Mouse (Mus musculus) stomach, embryonic 14.5 days (tissue): ENCODE measurements around the gene Tpi1. TPM values are rescaled to one million over a fixed set of nuclear protein-coding genes. Genes with fewer than 3 reads are reported as not detected.

Experiments used
- ATAC-seq: fragments of 200-750 bp; cut with Nextera tagmentation; 2 replicates; pipeline ENCODE4 v1.8.0; 2017; ENCODE audit warnings: low read depth, moderate TSS enrichment; ENCODE audit not compliant: insufficient number of reproducible peaks, insufficient read depth, low FRiP score
- H3K27ac ChIP-seq: fragments of 300-500 bp; sonication (generic); 2 replicates; pipeline ENCODE4 v1.5.1; 2014; ENCODE audit warnings: mild to moderate bottlenecking, low read length, moderate library complexity, mixed read lengths
- H3K27me3 ChIP-seq: fragments of 300-500 bp; sonication (generic); 2 replicates; pipeline ENCODE4 v1.6.1; 2014; ENCODE audit warnings: low read length, control low read depth, mixed read lengths; ENCODE audit not compliant: control insufficient read depth, insufficient read depth
- H3K36me3 ChIP-seq: fragments of 300-500 bp; sonication (generic); 2 replicates; pipeline ENCODE4 v1.6.1; 2014; ENCODE audit warnings: mild to moderate bottlenecking, control low read depth, low read length, moderate library complexity, mixed read lengths; ENCODE audit not compliant: control insufficient read depth, insufficient read depth
- H3K4me1 ChIP-seq: fragments of 300-500 bp; sonication (generic); 2 replicates; pipeline ENCODE4 v1.6.1; 2014; ENCODE audit warnings: low read length, control low read depth, mixed read lengths; ENCODE audit not compliant: control insufficient read depth, insufficient read depth
- H3K4me2 ChIP-seq: fragments of 300-500 bp; sonication (generic); replicated peaks from 2 replicates; pipeline ENCODE4 v1.6.1; 2014; ENCODE audit warnings: low read depth, low read length, control low read depth
- H3K4me3 ChIP-seq: fragments of 300-500 bp; sonication (generic); 2 replicates; pipeline ENCODE4 v1.5.1; 2014; ENCODE audit warnings: low read depth, low read length, control low read depth
- H3K9ac ChIP-seq: fragments of 300-500 bp; sonication (generic); replicated peaks from 2 replicates; pipeline ENCODE4 v1.6.1; 2014; ENCODE audit warnings: low read depth, mild to moderate bottlenecking, control low read depth, low read length, moderate library complexity, mixed read lengths
- H3K9me3 ChIP-seq: fragments of 300-500 bp; sonication (generic); 2 replicates; pipeline ENCODE4 v1.6.1; 2016; ENCODE audit warnings: low read depth, low read length, control low read depth; ENCODE audit not compliant: control insufficient read depth
- WGBS: fragments of 180-500 bp; shearing (Covaris S2); extraction: QIAGEN DNeasy Blood & Tissue Kit; methylation state at CpG from one replicate; pipeline ENCODE4 v1.1.7; 2014; 5-methylcytosine and 5-hydroxymethylcytosine counted together
- polyA plus RNA-seq: library from polyadenylated mRNA; unstranded; fragments of >200 nt; fragmentation: Nextera tagmentation; extraction: Ambion mirVana; gene quantifications from 2 replicates; pipeline ENCODE4 v1.2.1, GENCODE M21; 2014

Gene Tpi1
- polyA plus RNA-seq, 1 experiment from 2014 or later = 844 TPM

DNA sequence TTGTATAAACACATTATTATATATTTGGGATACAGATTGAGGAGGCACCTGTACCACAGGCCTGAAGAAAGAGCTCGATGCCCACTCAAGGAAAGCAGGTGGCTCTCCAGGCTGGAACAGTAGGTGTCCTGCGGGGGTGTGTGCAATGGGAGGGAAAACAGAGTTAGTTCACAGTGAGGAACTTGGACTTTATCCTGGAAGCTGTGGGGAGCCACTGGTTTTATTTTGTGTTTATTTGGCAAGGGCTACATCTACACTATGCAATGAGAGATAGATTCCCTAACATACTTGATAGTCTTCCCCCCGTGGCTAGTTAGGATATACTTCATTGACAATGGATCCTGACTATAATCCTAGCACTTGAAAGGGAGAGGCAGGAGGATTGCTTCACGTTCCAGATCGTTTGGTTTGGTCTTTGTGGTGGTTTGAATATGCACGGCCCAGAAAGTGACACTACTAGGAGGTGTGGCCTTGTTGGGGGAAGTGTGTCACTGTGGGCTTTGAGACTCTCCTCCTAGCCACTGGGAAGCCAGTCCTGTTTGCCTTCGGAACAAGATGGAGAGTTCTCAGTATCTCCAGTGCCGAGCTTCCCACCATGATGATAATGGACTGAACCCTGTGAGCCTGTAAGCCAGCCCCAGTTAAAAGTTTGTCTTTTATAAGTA is 27.2 kb downstream of the Tpi1 start:
- no peak overlapping the region for H3K9ac ChIP-seq
- no peak for ATAC-seq
- no peak overlapping the region for H3K27ac ChIP-seq
- H3K4me2 ChIP-seq = no peak overlapping the region
- H3K9me3 ChIP-seq = no peaks in the 10 kb centered on the region
- WGBS = 55% methylated on average over 8 of the region's 8 CpGs
- H3K27me3 ChIP-seq = no peaks in the 10 kb centered on the region
- 0 out of 2 replicates have a peak, but pooled peaks cover 3% of the 10 kb centered on the region for H3K4me1 ChIP-seq
- H3K36me3 ChIP-seq = no peaks in the 10 kb centered on the region
- H3K4me3 ChIP-seq = no peak overlapping the region

GRCm38 (mm10) chr6:124782436-124782835 is 31.7 kb downstream of the Tpi1 start:
- ATAC-seq = peak; percentile 28; the same call in 1 of the 2 replicates
- no peaks in the 10 kb centered on the region for H3K36me3 ChIP-seq
- peak overlapping the region; percentile 25 for H3K4me2 ChIP-seq
- no peak overlapping the region for H3K9ac ChIP-seq
- H3K9me3 ChIP-seq = no peaks in the 10 kb centered on the region
- no peaks in the 10 kb centered on the region for H3K27me3 ChIP-seq
- 0 out of 2 replicates have a peak, but pooled peaks cover 3% of the 10 kb centered on the region for H3K4me1 ChIP-seq
- peak overlapping the region; percentile 5; the same call in 1 of the 2 replicates for H3K4me3 ChIP-seq
- 22% methylated on average over 6 of the region's 6 CpGs for WGBS
- no peak overlapping the region for H3K27ac ChIP-seq

DNA sequence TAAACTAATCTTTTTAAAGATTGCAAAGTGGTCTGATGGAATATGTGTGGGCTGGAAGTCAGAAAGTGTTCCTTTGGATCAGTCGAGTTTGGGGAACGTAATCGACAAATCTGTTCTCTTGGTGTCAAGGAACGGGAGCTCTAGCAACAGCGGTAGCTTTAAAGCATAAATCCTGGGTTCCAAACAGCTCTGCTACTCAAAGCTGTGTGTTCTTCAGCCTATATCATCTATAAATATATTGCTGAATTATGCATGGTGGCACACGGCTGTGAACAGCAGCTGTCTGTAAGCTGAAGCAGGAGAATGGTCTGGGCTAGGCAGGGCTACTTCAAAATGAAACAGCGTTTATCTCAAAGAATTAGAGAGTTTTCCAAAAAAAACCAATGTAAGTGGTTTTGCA is 33.2 kb downstream of the Tpi1 start:
- Histone ChIP-seq H3K4me1 (0 out of 2 replicates have a peak, but pooled peaks cover 3% of the 10 kb centered on the region), H3K9me3 (no peaks in the 10 kb centered on the region), H3K36me3 (no peaks in the 10 kb centered on the region), H3K4me3 (no peak overlapping the region), H3K4me2 (no peak overlapping the region), H3K27ac (no peak overlapping the region), H3K9ac (no peak overlapping the region), H3K27me3 (no peaks in the 10 kb centered on the region)
- no peak for ATAC-seq
- WGBS = 85% methylated on average over 7 of the region's 7 CpGs

DNA sequence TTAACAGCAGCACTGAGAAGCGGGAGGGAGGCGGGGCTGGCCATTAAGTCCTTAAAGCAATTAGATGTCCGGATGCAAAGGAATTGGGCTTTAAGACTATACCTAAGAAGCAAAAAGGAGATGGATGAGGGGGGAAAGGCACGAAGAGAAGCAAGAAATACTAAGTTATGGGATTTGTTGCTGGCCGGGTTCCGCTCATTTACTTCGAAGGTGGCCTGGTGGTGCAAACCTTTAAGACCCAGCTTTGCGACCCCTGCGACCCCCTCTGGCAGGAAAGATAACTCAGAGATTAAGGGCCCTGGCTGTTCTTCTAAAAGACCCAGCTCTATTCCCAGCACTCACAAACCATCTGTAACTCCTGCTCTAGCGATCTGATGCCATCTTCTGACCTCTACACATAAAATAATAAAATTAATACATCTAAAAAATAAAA is 34.1 kb downstream of the Tpi1 start:
- no peak overlapping the region for H3K27ac ChIP-seq
- no peak for ATAC-seq
- no peaks in the 10 kb centered on the region for H3K9me3 ChIP-seq
- H3K27me3 ChIP-seq = no peaks in the 10 kb centered on the region
- H3K4me2 ChIP-seq = peak overlapping the region; percentile 50
- no peak overlapping the region for H3K9ac ChIP-seq
- 8% methylated on average over 10 of the region's 10 CpGs for WGBS
- H3K4me1 ChIP-seq = 0 out of 2 replicates have a peak, but pooled peaks cover 3% of the 10 kb centered on the region
- no peaks in the 10 kb centered on the region for H3K36me3 ChIP-seq
- H3K4me3 ChIP-seq = peak overlapping the region; percentile 21

GRCm38 (mm10) chr6:124779222-124779983 is 34.7 kb downstream of the Tpi1 start, which contains the start of gene Lrrc23:
Lrrc23 (minus strand) TSS chr6:124779727.
- no peaks in the 10 kb centered on the region for H3K27me3 ChIP-seq
- no peak within 1 kb of the TSS for H3K9ac ChIP-seq
- H3K4me1 ChIP-seq = 0 out of 2 replicates have a peak, but pooled peaks cover 3% of the 10 kb centered on the region
- 3% methylated on average over 23 of the region's 23 CpGs for WGBS
- peak within 1 kb of the TSS; percentile 50 for H3K4me2 ChIP-seq
- H3K27ac ChIP-seq = no peak within 1 kb of the TSS
- H3K4me3 ChIP-seq = peak within 1 kb of the TSS; percentile 21
- no peak; the same call in 1 of the 2 replicates for ATAC-seq
- no peaks in the 10 kb centered on the region for H3K9me3 ChIP-seq
- no peaks in the 10 kb centered on the region for H3K36me3 ChIP-seq

DNA sequence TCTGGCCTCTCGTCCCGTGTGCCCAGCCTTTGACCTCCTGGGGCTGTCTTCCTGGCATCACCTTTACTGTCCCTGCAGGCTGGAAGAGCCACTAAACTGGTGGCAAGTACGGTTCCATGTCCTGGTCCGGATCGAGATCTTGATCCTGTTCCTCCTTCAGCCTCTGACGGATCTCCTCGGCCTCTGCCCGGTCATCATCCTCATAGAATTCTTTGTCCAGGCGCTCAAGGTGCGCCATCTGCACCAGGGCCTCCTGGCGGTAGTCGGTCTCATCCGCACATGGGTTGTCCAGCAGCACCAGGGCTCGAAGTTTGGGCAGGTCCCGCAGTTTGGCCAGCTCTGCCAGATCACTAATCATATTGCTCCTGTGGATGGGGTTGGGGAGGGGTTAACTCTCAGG is 43.6 kb downstream of the Tpi1 start:
- no peak overlapping the region for H3K4me3 ChIP-seq

DNA sequence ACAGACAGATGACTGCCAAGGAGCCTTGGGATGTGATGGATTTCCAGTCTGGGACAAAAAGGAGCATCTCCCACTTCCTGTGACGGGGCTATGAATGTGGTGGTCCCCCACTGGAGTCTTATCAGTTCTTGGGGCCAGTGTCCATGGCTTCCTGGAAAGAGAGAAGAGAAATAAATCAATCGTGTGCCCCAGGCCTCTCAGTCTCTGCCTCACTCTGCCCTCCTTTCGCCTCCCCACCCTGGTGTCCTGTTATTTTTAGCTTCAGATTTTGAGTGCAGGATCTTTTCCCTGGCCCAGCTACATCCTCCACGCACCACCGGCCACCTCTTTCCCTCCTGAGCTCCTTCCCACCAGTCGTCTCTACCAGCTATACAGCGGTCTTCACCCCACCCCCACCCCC is 44.1 kb downstream of the Tpi1 start:
- WGBS = 50% methylated on average over 7 of the region's 7 CpGs
- Histone ChIP-seq H3K36me3 (no peaks in the 10 kb centered on the region), H3K4me1 (peaks cover 8% of the 10 kb centered on the region; the same call in 1 of the 2 replicates), H3K27ac (no peak overlapping the region), H3K27me3 (no peaks in the 10 kb centered on the region), H3K9ac (0 out of 2 replicates have a peak overlapping the region, but pooled peaks have one; percentile 30), H3K9me3 (no peaks in the 10 kb centered on the region), H3K4me3 (peak overlapping the region; percentile 48; the same call in 1 of the 2 replicates), H3K4me2 (peak overlapping the region; percentile 84; the same call in 1 of the 2 replicates)
- ATAC-seq = no peak

More for the DNA sequence above, 43.6 kb downstream of the Tpi1 start:
- H3K9ac ChIP-seq = no peak overlapping the region
- ATAC-seq = no peak
- H3K4me2 ChIP-seq = no peak overlapping the region
- 84% methylated on average over 15 of the region's 15 CpGs for WGBS
- H3K36me3 ChIP-seq = no peaks in the 10 kb centered on the region
- H3K9me3 ChIP-seq = no peaks in the 10 kb centered on the region
- no peak overlapping the region for H3K27ac ChIP-seq
- H3K4me1 ChIP-seq = peaks cover 8% of the 10 kb centered on the region; the same call in 1 of the 2 replicates
- no peaks in the 10 kb centered on the region for H3K27me3 ChIP-seq

DNA sequence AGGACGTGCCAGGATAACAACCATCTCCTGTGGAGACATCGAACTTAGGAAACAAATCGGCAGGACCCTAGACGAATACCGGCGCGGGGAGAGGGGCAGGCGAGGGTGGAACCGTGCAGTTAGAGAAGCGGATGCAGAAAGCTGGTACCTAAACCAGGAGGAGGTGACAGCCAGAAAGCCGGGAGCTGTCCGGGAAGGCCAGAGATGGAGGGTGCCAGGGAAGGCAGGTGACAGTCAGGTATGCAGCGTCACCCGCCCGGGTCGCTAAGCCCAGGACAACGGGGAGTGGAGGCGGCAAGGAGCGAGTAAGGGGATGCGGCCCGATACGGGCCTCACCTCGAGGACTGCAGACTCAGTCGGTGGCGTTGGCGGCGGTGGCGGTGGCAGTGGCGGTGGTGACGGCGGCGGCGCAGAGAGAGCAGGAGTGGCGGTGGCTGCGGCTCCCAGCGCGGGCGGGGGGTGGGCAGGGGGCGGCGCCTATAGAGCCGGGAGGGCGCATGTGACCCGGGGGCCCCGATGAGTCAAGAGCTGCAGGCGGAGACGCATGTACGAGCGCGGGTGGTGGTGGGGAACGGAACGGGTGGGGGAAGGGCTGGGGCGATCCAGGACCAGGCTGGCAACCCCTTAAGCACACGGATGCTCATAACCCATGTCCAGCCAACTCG is 44.9 kb downstream of the Tpi1 start, which contains the start of gene Eno2:
Gene Eno2, minus strand, starts transcription at position 573 of the 665 bp plus-strand sequence.
- under 1% methylated on average over 49 of the region's 54 CpGs for WGBS
- Histone ChIP-seq H3K9me3 (no peaks in the 10 kb centered on the region), H3K9ac (0 out of 2 replicates have a peak within 1 kb of the TSS, but pooled peaks have one; percentile 30), H3K27me3 (no peaks in the 10 kb centered on the region), H3K4me2 (peak within 1 kb of the TSS; percentile 84), H3K4me3 (peak within 1 kb of the TSS; percentile 48), H3K27ac (no peak within 1 kb of the TSS), H3K4me1 (peaks cover 8% of the 10 kb centered on the region; the same call in 1 of the 2 replicates), H3K36me3 (no peaks in the 10 kb centered on the region)
- ATAC-seq = peak; percentile 68
